Mouse (Mus musculus) ovary, postnatal 36 days (tissue): ENCODE measurements at regions not wholly inside any gene's neighbourhood (a gene's known extent, or its start where the extent isn't known, plus 50 kb on each side); places are given as distances from the start of the nearest gene placed in this dataset.
"Not testable (repeated sequence)": the region's sequence is repeated elsewhere in the genome, so short reads cannot be mapped to it uniquely, and the experiment has no call there.

Experiments
- DNase-seq: peaks from one replicate; pipeline ENCODE4 v3.0.0; 2022; ENCODE audit warnings: low spot score, mixed read lengths

DNA sequence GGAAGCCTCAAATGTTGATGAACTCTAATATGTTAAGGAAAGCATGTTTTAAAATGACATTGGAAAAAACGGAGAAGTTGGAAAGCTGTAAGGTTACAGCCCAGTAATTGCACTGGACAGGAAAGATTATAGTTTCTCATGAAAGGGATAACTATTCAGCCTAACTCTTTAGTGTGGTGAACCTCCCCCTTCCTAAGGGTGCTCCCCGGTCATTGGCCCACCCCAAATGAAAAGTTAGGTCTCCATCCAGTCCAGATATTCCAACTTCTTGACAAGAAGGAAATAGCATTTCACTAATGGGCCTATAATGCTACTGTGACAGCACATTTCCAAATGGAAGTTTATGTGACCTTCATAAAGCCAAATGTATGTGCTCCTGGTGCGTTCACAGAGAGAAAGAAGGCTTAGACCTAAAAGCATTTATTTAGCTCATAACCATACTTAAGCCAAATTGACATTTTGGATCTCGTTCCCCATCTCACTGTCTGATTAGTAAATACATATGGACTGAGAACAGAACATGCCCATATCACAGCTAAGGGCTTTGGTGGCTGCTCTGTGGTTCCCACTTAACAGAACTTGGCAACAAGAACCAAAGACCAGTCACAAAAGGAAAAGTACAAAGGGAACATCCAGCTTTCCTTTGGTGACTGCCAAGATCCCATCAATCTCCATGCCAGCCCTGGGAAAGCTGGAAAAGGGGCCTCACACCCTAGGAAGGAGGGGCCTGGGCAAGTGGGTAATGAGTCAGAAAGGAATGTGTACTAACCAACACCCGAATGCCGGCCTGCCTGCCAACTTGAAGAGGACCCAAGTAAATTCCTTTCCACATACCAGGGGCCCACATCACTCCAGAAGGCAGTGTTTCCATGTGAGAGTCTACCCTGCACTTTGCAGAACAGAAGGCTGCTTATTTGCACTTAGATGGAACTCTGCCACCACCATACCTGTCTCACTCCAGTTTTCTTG, 155.1 kb upstream of the Chst7 start:
- DNase-seq: peak; percentile 9

DNA sequence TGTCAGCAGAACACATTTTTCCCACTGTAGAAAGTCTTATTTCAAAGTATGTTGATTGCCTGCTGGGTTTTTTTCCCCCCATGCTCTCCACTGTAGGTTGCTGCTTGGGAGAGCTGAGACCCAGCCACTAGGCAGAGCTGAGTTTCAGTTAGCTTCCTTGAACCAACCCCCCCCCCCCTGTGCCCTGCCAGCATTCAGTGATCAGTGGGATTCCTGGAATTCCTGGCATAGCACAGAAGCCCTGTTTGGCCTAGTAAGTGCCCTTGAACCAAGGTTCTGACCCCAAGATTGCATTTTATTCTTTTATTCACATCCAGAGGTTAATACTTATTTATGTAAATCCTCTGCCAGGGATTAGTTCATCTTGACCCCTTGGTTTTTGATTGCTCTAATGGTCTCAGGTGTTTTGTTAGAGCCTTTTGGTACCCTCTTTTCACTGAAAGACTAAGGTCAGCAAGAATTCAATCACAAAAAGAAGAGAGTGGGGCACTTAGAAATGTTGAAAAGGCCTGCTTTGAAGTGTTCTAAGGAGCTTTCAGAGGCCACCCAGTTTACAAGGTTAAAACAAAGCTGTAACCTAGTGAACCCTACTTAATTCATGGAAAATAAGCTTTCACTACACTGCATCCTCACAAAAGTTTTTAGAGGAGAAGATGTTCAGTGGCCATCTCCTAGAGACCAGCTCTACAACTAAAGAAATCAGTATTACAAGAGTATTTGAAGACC, 152.6 kb upstream of the Chst7 start:
- DNase-seq: no peak

DNA sequence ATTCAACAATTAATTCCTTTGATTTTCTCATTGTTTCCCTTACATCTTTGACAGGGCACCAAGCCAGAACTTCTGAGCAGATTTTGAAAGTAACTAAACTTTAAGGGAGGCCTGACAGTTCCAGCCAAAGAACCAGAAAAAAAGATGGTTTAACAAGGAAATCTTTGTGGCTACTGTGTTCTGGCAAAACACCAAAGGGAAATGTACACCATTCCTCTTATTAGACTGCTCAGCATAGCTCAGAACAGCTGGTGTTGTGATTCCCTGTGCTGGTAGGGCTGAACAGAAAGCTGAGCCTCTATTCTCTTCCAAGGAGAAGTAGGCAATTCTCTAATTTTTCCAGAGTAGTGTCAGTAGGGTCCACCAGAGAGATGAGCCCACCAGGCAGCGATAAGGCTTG, 142.4 kb upstream of the Chst7 start:
- DNase-seq: no peak

DNA sequence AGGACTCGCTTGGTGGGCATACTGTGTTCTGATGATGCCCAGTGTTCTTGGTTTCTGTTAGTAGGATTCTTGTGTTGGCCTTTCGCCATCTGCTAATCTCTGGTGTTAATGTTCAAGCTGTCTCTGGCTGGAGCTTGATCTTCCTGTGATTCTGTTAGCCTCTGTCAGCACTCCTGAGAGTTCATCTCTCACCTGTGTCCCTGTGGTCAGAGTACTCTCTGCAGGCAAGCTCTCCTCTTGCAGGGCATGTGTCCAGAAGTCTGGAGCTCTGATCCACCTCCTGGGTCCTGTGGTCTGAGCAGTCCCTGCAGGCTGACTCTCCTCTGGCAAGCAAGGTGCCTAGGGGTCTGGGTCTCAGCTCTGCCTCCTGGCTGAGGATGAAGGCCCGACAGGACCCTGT, 130.0 kb upstream of the Chst7 start:
- not testable (repeated sequence) for DNase-seq

DNA sequence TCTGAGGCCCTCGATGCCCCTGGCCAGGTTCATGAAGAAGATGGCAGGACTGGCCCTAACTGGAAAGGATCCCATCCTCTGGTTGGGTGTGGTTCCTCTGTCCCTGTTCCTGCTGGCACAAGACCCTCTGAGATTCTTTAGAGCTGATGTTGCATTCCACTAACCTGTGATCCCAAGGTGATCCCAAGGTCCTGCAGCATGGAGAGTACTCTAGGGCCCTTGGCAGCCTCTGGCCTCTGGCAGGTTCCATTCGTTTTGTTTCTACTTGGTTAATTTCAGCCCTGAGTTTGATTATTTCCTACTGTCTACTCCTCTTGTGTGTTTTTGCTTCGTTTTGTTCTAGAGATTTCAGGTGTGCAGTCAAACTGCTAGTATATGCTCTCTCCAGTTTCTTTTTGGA, 129.5 kb upstream of the Chst7 start:
- no peak for DNase-seq

DNA sequence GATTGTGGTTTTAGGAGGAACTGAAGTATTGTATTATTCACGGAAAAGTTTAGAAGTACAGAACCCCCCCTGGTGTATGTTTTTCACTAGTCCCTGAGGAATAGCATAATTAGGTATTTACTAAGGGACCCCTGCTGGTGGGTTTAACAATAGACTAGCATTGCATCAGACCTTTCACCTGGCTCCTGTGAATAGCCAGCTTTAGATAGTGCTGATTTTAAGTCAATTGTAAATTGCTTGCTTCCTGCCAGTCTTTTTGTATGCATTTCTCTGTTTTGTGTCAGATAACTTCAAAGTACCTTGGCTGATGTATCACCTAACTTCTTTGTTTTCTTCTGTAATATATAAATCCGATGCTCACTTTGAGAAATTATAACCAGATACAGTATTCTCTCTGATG, 116.1 kb upstream of the Chst7 start:
- DNase-seq: no peak
